Mouse (Mus musculus) adrenal gland, adult (tissue): ENCODE data around the gene Zfp36l2.
A peak's percentile ranks its signal among the peaks of the same experiment; 100 is the strongest.

Source experiments
- DNase-seq, 2 experiments: peaks; one replicate each; pipeline ENCODE4 v3.0.0; 2022 to 2023; ENCODE audit warnings: low spot score in 1 of 2; ENCODE audit not compliant: inconsistent age in 2 of 2

Zfp36l2 gene

DNA sequence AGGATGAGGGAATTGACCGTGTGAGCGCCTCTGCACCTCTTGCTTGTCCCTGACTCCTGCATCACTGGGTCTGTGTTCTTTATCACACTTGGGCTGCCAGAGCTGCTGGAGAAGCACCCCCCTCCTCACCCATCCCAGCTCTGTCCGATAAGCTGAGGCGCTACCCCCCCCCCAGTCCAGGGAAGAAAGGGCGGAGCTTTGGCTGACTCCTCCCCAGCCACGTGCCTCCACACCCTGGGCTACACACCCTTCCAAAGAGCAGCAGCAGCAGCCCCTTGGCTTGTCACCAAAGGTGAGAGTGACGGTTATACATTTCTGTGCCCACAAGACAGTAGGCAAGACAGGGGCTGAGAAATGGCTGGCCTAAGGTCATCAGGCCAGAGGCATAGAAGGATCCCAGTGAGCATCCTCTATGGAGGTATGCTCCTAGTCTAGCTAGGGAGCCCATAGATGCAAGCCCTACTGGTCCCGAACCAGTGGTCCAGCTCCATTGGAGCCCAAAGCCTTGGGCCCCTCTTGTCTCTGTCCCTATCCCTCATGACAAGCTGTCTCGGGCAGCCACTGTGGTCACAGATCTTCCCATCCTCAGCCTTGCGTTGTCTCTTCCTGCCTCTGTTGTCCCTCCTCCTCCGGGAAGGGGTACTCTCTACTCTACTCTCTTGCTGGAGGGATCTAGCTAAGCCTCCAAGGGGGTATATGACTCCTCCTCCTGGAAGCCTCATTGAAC, 33.3 kb downstream of the Zfp36l2 start:
- no peak for DNase-seq

DNA sequence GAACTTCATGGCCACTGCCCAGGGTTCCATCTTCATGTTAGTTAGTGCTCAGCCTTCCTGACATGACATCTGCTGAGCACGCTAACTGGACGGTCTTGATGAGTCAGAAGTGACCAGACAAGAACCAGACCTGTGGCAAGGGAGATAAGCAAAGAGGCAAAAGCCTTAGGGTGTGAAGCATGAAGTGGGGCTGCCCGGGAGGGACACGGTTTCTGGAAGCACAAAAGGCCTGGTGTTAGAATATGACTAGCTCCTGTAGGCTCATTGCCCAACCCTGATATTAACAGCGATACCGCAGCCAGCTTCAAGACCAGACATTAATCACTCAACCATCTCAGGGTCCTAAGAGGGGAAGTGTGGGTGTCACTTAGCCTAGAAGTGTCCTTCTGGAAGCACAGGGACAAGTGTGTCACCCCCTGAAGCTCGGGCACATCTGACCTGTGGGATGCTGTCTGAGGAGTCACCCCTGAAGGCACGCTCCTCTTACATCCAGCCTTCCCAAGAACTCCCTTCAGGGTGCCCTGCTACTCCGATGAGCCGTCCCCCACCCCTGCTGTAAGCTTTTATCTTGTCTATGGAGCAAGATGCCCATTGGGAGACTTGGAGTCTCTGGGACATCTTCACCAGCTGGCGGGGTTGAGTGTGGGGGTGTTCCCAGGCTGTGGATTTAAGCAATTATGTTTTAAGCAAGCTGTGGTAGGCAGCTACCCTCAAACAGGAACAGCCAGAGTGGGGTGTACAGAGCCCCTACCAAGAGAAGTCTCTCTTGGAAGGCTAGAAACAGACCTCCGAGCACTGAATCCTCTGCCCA, 34.6 kb downstream of the Zfp36l2 start:
- DNase-seq: peak; percentile 38 to 72

DNA sequence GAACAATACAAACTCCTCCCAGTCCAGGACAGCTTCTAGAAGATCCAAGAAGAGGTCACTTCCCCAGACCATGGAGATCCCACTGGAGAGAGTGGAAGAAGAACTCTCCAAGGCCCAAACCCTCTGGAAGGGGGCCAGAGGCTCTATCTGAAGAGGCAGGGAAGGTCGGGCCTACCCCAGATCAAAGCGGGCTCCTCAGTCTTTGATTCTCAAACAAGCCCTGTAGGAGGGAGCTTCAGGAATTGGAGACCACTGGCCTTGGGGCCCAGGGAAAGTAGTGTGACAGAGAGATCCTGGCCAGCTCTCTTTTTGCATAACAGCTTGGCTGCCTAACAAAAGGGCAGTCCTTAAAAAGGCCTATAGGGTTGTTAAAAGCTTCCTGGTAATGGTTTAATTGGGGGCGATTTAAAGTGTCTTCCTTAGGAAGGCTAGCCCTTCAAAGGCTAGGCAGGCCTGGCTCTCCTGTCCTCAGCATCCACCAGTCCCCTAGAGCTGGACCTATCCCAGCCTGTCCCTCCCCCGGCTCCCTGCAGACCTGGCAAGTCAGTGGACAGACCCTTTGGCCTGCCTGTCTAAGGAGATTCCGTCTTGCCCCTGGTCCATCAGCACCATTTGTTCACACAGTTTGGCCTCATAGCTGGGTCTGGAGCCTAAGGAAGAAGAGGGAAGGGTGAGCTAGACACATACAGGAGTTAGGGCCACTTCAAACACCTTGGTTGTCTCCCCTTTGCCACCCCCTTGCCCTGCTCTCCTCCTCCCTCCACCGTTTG, 35.4 kb downstream of the Zfp36l2 start:
- DNase-seq: peak; percentile 55 to 72

DNA sequence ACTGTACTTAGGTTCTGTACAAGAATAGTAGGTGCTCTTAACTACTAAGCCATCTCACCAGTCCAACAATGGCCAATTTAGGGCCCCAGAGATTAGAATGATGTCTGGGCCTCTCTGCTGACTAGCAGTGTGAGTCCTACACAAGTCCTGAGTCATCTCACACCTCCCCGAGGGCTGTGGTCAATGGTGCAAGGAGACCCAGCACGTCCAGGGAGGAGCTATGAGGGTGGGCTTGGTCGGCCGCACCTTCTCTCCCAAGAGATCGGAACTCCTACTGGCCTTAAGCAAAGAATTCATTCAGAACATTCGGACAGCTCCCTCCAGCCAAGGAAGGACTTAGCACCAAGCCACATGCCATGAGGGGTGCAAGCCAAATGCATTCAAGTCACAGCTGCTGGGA, 36.4 kb downstream of the Zfp36l2 start:
- DNase-seq: peak; percentile 18 to 55

DNA sequence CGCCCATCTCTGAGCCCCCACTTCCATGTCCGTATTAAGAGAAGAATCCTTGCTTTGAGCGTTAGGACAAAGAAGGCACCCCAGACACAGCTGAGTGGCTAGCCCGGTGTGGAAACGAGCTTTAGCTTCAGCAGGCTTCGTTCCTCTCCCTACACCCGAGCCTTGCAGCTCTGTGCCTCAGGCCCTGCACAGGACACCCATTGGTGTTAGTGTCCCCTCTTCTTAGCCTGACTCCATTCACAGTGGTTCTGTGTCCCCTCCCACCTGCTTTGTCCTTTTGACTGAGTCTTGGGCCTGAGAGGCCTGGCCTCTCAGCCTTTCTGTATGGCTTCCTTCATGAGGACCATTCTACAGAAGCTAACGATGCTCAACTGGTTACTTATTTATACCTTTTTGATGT, 37.5 kb downstream of the Zfp36l2 start:
- DNase-seq: no peak

DNA sequence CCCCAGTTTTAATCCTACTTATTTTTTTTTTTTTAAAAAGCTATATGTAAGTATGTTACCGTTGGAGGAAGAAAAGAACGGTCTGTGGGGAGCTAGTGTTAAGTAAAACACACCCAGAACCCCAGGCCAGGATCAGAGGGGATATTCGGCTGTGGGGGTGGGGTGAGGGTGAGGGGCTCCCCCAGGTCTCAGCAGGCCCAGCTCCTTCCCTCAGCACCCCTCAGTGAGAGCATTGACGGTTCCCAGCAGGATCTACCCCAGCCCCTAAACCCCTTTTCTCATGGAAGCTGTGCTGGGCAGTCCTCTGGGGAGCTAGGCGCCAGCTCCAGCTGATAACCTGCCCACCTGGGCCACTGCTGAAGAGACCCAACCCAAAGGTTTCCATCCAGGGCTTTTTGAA, 38.2 kb downstream of the Zfp36l2 start:
- peak in 1 of 2 experiments; percentile 28 for DNase-seq

DNA sequence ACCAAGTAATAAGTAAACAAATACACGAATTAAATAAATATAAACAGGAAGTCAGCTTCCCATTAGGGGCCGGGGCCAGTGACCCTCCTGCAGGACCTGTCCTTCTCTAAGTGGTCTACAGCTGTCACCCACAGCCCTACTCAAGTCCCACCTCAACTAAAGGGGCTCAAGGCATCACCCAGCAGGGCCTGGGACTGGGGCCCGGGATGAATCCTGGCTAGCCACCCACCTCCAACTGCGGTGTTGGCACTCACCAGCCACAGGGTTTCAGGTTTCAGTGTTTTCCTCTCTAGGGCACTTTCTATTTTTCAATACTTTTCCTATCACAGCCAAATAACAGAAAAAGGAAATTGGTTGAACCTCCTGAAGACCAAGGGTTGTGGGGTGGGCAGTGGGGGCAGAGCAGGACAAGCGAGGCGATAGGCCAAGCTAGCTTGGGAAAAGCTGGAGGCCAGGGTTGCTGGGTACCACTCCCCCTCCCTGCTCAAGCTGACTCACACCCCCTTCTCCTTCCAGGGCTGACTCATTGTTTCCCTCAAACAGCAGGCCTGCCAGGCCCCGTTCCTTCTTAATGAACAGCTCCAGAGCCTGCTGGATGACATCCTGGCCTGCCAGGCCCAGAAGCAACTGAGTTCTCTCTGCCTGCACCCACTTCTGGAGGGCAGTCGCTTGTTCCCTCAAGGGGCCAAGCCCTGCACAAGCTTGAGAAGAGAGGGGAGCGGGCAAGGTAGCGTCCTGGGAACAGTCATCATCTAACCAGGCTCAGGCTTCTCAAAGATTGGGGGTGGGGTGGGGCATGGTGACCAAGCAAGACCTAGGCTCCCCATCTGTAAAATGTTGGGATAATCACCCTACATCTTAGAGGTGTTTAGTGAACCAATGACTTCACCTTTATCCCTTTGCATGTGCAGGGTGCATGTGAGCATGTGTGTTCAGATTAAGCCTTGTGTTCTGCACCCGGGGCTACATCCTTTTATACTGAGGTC, 39.0 kb downstream of the Zfp36l2 start:
- peak; percentile 93 to 96 for DNase-seq

DNA sequence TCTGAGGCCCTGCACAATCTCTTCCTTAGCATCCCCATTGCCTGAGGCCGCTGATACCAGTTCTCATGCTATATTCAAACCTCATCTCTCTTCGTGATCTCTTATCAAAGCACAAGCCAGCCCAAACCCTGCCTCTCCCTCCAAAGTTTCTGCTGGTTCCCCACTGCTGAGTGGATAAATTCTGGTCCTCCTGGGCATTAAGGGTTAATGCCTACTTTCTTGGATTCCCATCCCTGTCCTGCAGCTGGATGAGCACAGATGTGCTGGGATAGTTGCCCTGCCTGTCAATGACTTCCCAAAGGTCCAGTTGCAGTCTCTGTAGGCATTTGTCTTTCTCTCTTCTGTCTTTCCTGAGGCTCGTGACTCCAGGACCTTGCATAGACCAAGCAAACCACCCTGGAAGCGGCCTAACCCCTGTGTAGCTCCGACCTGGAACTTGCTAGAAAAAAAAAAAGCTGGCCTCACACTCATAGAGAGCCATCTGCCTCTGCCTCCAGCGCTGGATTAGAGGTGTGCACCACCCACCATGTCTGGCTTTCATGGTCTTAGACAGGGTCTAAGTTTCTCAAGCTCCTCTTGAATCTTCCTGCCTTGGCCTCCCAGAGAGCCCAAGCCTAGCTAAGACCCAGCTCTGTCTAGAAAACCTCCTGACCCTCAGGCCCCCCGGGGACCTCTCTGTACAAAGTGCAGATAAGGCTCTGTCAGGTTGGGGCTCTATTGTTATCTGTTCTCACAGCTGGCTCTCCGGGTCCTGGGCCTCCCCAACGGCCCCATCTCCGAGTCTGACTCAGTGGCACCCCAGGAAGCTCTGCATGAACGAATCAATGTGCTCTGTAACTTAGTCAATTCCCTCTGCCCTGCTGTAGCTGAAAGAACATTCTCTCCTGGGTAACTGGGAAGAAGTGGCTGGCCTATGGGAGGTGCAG, 40.3 kb downstream of the Zfp36l2 start:
- peak in 1 of 2 experiments; percentile 10 for DNase-seq

DNA sequence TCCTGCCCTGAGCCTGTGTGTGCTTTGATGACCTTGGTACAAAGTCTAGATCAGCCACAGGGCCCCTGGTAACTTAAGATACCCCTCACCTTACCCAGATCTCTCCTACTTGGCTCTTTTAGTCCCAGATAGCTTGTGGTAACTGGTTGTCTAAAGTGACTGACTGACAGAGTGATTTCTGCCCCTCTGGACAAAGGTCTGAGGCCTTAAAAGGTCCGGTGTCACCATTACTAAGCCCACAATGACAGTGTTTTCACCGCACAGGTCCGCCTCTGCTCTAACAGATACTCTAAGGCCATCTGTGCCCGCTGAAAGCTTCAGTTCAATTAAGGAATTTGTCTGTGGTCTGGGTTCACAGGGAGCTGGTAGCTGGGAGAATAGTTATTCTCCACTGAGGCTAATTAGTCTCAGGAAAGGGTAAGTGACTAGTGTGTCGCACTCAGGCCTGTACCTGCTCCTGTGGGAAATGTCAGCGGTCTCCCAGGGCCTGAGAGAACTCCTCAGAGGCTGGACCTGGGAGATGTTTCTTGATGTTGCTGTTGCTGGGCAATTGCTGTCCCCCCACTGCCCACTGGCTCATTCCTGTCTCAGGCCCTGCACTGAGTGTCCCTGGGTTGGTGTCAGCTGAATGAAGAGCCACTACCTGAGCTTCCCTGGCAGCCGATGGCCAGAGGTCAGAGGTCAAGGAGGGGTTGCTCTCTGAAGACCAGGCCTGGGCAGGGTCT, 41.1 kb downstream of the Zfp36l2 start:
- peak; percentile 28 to 60 for DNase-seq

DNA sequence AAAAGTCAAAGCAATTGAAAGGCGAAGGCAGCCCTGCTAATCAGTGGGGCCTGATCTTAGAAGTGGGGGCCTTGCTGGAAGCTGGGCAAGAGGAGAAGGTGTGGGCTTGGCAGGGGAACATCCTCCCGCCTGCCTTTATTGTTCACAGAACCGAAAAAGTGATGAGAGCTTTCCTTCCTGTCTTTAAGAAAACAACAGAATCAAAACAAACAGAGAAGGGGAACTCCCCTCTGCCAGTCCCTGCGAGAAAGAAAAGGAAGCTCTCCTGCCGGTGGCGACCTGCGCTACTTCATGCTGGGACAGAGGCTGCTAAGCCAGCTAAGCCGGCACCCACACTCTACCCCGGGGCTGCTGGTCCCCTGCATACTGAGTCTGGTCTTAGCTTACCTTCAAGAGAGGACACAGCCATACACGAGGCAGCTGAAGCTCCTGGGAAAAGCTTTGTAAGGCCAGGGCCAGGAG, 41.9 kb downstream of the Zfp36l2 start:
- DNase-seq: peak; percentile 58 to 79

DNA sequence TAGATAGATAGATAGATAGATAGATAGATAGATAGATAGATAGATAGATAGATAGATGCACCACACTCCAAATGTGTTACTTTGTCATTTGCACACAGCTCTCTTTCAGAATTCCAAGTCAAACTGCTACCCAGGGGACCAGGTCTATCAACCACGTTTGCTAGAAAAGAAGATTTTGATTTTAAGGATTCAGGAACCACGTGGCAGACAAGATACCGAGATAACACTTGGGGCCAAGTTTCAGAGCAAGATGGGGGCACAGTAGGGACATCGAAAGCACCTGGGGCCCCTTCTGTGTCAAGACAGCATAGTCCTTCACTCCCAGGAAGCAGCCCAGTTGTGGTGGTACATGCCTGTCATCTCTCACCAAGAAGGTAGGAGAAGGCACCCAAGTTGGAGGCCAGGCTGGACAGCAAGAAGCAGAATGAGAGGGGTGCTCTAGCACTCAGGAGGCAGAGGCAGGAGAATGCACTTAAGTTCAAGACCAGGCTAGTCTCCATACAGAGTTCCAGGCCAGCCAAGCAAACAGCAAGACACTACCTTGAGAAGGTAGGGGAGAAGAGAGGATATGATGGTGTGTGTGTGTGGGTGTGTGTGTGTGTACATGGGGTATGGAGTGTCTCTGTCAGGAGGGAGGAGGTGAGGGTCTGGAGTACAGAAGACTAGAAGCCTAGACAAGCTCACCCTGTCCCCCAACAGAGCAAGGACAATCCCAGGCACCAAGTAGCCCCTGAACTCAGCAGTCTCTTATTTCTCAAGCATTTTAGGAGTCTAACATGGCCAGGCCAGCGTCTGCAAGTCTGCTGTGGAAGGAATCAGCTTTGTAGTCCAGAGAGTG, 42.8 kb downstream of the Zfp36l2 start:
- DNase-seq: no peak

DNA sequence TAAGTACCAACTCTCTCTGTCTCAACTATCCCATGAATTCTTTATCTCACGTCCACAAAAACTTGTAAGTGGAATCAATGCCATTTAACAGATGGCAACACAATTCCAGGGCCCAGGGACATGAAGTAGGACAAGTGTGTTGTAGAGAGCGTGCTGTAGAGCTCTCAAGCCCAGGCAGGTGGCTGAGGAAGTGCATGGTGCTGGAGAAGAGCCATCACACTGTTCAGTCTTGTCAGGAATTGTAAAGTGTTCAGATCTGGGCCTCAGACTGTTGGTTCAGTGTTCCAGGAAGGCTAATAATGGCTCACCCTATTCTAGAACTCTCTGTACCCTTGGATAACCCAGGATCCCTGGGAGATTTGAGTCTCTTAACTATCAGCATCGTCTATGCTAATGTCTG, 43.6 kb downstream of the Zfp36l2 start:
- no peak for DNase-seq

DNA sequence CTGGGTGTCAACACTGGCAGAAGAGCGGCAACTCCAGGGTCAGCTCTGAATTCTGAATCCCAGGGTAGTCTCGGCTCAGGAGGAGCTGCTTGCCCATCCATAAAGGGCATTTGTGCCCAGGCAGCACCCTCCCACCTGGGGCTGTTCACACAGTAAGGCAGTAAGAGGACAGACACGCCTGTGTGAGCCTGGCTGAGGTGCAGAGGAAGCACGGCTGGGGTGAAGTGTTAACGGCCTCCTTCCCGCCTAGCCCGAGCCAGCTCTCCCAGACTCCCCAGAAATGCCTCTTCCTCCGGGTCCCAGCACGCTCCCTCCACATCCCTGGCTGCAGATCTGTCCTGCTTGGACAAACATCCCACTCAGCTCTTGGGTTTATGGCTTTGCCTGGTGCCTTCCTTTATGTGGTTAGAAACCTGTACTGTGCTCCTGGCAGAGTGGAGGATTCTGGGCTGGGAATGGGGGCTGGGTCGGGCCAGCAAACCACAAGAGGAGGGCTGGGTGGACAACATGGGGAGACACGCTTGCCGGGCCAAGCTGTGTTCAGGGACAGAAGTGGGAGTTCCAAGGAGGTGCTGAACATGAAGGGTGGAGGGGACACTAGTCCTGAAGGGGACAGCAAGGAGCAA, 44.4 kb downstream of the Zfp36l2 start:
- peak in 1 of 2 experiments; percentile 12 for DNase-seq

DNA sequence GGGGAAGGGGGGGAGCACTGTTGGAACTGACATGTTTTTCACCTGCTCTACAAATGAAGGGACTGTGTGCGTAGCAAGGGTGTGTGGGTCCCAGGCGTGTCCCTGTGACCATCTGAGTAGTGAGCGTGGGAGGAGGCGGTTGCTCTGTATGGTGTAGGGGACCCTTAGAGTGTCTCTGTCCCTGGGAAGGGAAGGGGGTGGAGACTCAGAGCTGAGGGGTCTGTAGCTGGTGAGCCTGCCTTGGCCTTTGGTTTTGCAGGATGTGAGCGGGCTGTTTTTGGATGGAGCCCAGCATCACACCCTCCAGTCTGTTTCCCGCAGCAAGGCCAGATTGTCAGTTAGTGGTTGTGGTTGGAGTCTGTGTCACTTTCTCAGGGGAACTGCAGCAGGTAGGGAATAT, 46.1 kb downstream of the Zfp36l2 start:
- DNase-seq: peak; percentile 49 to 64

DNA sequence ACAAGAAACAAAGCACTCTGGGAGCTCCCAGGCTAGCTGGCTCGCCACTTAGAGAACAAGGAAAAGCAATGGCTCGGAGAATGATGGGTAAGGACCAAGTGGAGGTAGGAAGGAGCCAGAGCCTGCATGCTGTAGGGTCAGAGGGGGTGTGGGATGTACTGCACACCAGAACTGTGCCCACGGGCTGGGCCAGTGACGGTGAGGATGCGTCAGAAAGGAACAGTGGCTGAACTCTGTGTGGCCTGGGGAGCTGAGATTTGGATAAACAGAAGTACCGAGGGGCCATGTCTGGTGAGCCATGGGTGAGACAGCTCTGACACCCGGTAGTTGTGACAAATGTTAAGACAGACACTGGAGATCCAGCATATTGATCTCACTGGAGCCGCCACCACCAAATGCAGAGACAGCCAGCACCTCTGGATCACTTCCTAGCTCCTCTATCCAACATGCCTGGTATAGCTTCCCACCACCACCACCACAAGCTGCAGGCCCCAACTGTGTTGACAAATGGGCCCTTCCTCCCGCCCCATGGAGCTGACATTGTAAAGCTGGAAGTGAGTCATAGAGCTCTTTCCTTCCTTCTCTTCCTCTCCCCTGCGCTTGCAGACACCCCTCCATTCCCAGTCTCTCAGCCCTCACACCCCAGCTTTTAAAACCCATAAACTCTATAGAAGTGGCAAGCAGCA, 46.8 kb downstream of the Zfp36l2 start:
- peak; percentile 40 to 77 for DNase-seq

DNA sequence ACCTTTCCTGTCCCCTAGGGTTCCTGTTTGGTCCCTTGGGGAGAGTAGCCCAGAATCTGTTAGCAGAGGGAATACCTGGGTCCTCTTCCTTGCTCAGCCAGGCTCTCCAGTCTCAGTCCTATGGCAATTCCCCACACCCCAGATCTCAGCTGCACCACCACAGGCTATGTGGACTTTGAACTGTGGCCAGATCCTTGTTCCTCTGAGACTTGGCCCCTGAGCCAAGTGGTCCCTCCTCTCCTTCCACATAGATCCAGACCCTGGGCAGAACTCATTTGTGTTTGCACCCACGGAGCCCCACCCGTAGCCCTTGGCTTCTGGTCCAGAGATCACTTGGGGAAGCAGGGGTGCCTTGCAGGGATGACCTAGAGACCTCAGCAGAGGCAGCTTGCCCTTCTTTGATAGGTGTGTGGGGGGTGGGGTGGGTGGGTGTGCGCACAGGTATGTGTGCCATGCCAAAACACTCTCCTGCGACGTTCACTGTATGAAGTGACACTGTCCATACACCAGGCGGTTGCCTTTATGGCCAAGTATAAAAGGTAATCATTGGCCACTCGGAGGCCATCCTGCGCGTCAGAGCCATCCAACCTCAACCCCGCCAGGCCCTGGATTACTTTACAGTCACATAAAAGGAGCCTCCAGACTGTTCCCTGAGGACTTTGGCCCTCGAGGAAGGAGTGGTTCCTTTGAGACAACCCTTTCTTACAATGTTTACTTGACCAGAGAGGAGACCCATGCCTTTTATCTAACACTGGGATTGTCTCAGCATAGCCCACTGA, 50.2 kb downstream of the Zfp36l2 start:
- DNase-seq: no peak
